Mouse (Mus musculus) neural tube, embryonic 11.5 days (tissue): Measurements from ENCODE around the gene Myo16. TPM values are rescaled to one million over a fixed set of nuclear protein-coding genes. Genes with fewer than 3 reads are reported as not detected.

Experiments
- ATAC-seq: fragments of 200-750 bp; cut with Nextera tagmentation; 2 replicates; pipeline ENCODE4 v1.8.0; 2017; ENCODE audit warnings: moderate number of reproducible peaks, mild to moderate bottlenecking, moderate TSS enrichment, moderate library complexity; ENCODE audit not compliant: insufficient read depth, low FRiP score, low TSS enrichment
- DNase-seq: peaks from one replicate; pipeline ENCODE4 v3.0.0-alpha.2; 2015; ENCODE audit warnings: low spot score
- H3K27ac ChIP-seq: fragments of 300-500 bp; sonication (generic); 2 replicates; pipeline ENCODE4 v1.5.1; 2014; ENCODE audit warnings: low read depth, mild to moderate bottlenecking, low read length
- H3K27me3 ChIP-seq: fragments of 300-500 bp; sonication (generic); 2 replicates; pipeline ENCODE4 v1.6.1; 2014; ENCODE audit warnings: mild to moderate bottlenecking, low read length, mixed read lengths; ENCODE audit not compliant: control insufficient read depth, insufficient read depth
- H3K36me3 ChIP-seq: fragments of 300-500 bp; sonication (generic); 2 replicates; pipeline ENCODE4 v1.6.1; 2014; ENCODE audit warnings: mild to moderate bottlenecking, low read length, moderate library complexity, mixed read lengths; ENCODE audit not compliant: control insufficient read depth, insufficient read depth
- H3K4me1 ChIP-seq: fragments of 300-500 bp; sonication (generic); 2 replicates; pipeline ENCODE4 v1.6.1; 2014; ENCODE audit warnings: low read length, mixed read lengths; ENCODE audit not compliant: control insufficient read depth, insufficient read depth
- H3K4me2 ChIP-seq: fragments of 300-500 bp; sonication (generic); 2 replicates; pipeline ENCODE4 v1.6.1; 2014; ENCODE audit warnings: low read depth, mild to moderate bottlenecking, moderate library complexity
- H3K4me3 ChIP-seq: fragments of 300-500 bp; sonication (generic); 2 replicates; pipeline ENCODE4 v1.5.1; 2014; ENCODE audit warnings: low read depth, low read length
- H3K9ac ChIP-seq: fragments of 300-500 bp; sonication (generic); 2 replicates; pipeline ENCODE4 v1.6.1; 2014; ENCODE audit warnings: mild to moderate bottlenecking, low read length
- H3K9me3 ChIP-seq: fragments of 300-500 bp; sonication (generic); 2 replicates; pipeline ENCODE4 v1.6.1; 2016; ENCODE audit warnings: low read length; ENCODE audit not compliant: control insufficient read depth
- WGBS: fragments of 180-500 bp; shearing (Covaris S2); extraction: QIAGEN DNeasy Blood & Tissue Kit; methylation state at CpG from one replicate; pipeline ENCODE4 v1.1.7; 2014; 5-methylcytosine and 5-hydroxymethylcytosine counted together
- polyA plus RNA-seq: library from polyadenylated mRNA; unstranded; fragments of >200 nt; fragmentation: Nextera tagmentation; extraction: Ambion mirVana; gene quantifications from 2 replicates; pipeline ENCODE4 v1.2.1, GENCODE M21; 2014

The Myo16 gene
- polyA plus RNA-seq, 1 experiment from 2014 or later: 2.5 TPM

- no peaks in the 10 kb centered on the region for H3K4me1 ChIP-seq
- ATAC-seq (no peak), DNase-seq (no peak)
- no peak overlapping the region for H3K27ac ChIP-seq
- H3K9me3 ChIP-seq: no peaks in the 10 kb centered on the region
- no peaks in the 10 kb centered on the region for H3K27me3 ChIP-seq
- H3K4me3 ChIP-seq: no peak overlapping the region
- 96% methylated on average over 10 of the region's 10 CpGs for WGBS
- no peak overlapping the region for H3K4me2 ChIP-seq
- H3K36me3 ChIP-seq: no peaks in the 10 kb centered on the region
- H3K9ac ChIP-seq: no peak overlapping the region
Observed at GRCm38 (mm10) chr8:10575244-10575643, 421.5 kb downstream of the Myo16 start.

- Histone ChIP-seq H3K36me3 (no peaks in the 10 kb centered on the region), H3K27me3 (no peaks in the 10 kb centered on the region), H3K9me3 (no peaks in the 10 kb centered on the region), H3K9ac (no peak overlapping the region), H3K4me1 (0 out of 2 replicates have a peak, but pooled peaks cover 5% of the 10 kb centered on the region), H3K27ac (no peak overlapping the region), H3K4me2 (no peak overlapping the region), H3K4me3 (no peak overlapping the region)
- peak; percentile 42 for DNase-seq
- 33% methylated on average over 10 of the region's 14 CpGs for WGBS
- ATAC-seq: no peak
Observed at GRCm38 (mm10) chr8:10586956-10587744, 433.4 kb downstream of the Myo16 start.

- 0 out of 2 replicates have a peak, but pooled peaks cover 5% of the 10 kb centered on the region for H3K4me1 ChIP-seq
- no peak overlapping the region for H3K27ac ChIP-seq
- H3K9ac ChIP-seq: no peak overlapping the region
- no peaks in the 10 kb centered on the region for H3K27me3 ChIP-seq
- no peak overlapping the region for H3K4me3 ChIP-seq
- DNase-seq (no peak), ATAC-seq (no peak)
- 83% methylated on average over 11 of the region's 11 CpGs for WGBS
- H3K36me3 ChIP-seq: no peaks in the 10 kb centered on the region
- no peaks in the 10 kb centered on the region for H3K9me3 ChIP-seq
- H3K4me2 ChIP-seq: no peak overlapping the region
Observed at GRCm38 (mm10) chr8:10589422-10589933, 435.8 kb downstream of the Myo16 start.

- DNase-seq: no peak
- no peak overlapping the region for H3K4me2 ChIP-seq
- H3K9ac ChIP-seq: no peak overlapping the region
- no peak for ATAC-seq
- WGBS: 94% methylated on average over 6 of the region's 6 CpGs
- no peak overlapping the region for H3K4me3 ChIP-seq
- H3K36me3 ChIP-seq: no peaks in the 10 kb centered on the region
- H3K27me3 ChIP-seq: no peaks in the 10 kb centered on the region
- no peaks in the 10 kb centered on the region for H3K9me3 ChIP-seq
- no peak overlapping the region for H3K27ac ChIP-seq
- no peaks in the 10 kb centered on the region for H3K4me1 ChIP-seq
Observed at GRCm38 (mm10) chr8:10592917-10593316, 439.2 kb downstream of the Myo16 start.

GRCm38 (mm10) chr8:10596353-10596752 is 442.6 kb downstream of the Myo16 start:
- H3K9me3 ChIP-seq: no peaks in the 10 kb centered on the region
- DNase-seq: no peak
- H3K27ac ChIP-seq: no peak overlapping the region
- no peak for ATAC-seq
- no peaks in the 10 kb centered on the region for H3K27me3 ChIP-seq
- H3K4me3 ChIP-seq: no peak overlapping the region
- no peak overlapping the region for H3K4me2 ChIP-seq
- no peak overlapping the region for H3K9ac ChIP-seq
- no peaks in the 10 kb centered on the region for H3K36me3 ChIP-seq
- no peaks in the 10 kb centered on the region for H3K4me1 ChIP-seq
- WGBS: 96% methylated on average over 3 of the region's 3 CpGs

- Histone ChIP-seq H3K4me1 (no peaks in the 10 kb centered on the region), H3K4me2 (no peak overlapping the region), H3K27me3 (no peaks in the 10 kb centered on the region), H3K36me3 (no peaks in the 10 kb centered on the region), H3K27ac (no peak overlapping the region), H3K4me3 (no peak overlapping the region), H3K9ac (no peak overlapping the region), H3K9me3 (no peaks in the 10 kb centered on the region)
- DNase-seq: no peak
- no peak for ATAC-seq
- 82% methylated on average over 5 of the region's 5 CpGs for WGBS
Observed at GRCm38 (mm10) chr8:10597595-10597994, 443.9 kb downstream of the Myo16 start.

GRCm38 (mm10) chr8:10598889-10599288 is 445.2 kb downstream of the Myo16 start:
- H3K4me3 ChIP-seq: no peak overlapping the region
- no peak for ATAC-seq
- H3K36me3 ChIP-seq: no peaks in the 10 kb centered on the region
- no peaks in the 10 kb centered on the region for H3K9me3 ChIP-seq
- no peak overlapping the region for H3K9ac ChIP-seq
- no peaks in the 10 kb centered on the region for H3K4me1 ChIP-seq
- no peak for DNase-seq
- H3K27me3 ChIP-seq: no peaks in the 10 kb centered on the region
- no peak overlapping the region for H3K4me2 ChIP-seq
- H3K27ac ChIP-seq: no peak overlapping the region
- 89% methylated on average over 5 of the region's 5 CpGs for WGBS

- H3K36me3 ChIP-seq: no peaks in the 10 kb centered on the region
- WGBS: 20% methylated on average over 12 of the region's 12 CpGs
- H3K9me3 ChIP-seq: no peaks in the 10 kb centered on the region
- ATAC-seq (peak; percentile 63; the same call in 1 of the 2 replicates), DNase-seq (peak; percentile 35)
- H3K27ac ChIP-seq: peak overlapping the region; percentile 47
- peaks cover 13% of the 10 kb centered on the region for H3K4me1 ChIP-seq
- H3K27me3 ChIP-seq: no peaks in the 10 kb centered on the region
- H3K4me3 ChIP-seq: no peak overlapping the region
- H3K9ac ChIP-seq: no peak overlapping the region
- H3K4me2 ChIP-seq: no peak overlapping the region
Observed at GRCm38 (mm10) chr8:10606028-10606815, 452.5 kb downstream of the Myo16 start.
